9 mouse cellular contexts compared by ENCODE assay signal in the genomic region with DNA sequence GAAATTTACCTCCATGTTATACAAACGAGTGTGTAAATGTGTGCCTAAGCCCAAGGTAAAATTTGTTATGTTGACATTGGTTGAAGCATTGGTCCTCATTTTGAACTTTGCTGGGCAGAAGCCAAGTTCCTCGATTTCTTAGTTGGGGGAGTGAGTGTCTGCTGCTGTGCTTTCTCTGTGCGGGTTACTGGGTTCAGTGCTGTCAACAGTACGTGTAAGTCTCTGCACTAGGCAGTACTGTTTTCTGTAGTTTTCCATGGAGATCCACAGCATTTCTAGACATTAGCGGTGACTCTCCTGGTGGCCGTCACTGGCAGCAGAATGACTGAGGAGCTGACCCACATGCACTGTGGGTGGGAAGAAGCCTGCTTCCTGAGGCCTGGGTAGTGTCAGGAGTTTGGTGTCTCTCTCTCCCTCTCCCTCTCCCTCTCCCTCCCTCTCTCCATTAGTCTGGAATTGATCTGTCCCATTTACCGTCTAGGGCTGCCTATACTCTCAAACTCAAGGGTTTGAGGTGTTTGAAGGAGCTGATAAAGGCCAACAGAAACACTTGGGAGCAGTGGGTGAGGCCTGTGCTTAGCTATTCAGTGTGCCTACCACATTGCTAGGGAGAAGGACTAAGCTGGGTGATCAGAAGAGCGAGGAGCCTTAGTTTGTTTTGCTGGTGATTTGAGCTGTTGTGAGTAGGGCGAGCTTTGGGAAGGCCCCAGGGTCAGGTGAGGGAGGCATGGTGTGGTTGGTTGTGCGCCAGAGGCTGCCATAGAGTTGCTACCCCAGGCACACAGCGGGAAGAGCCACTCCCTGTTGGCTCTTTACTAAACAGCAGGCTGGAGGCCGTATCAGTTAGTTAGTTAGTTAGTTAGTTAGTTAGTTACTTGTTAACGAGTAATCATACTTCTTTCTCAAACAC. TPM values are rescaled to one million over a fixed set of nuclear protein-coding genes. Genes with fewer than 3 reads are reported as not detected.
DNase-seq lines count a peak whose midpoint lies in the region; ATAC-seq and TF ChIP-seq lines count a peak whose summit lies in the region.
"Had no signal": no experiment of that assay in that cellular context is flagged by ENCODE, and none has a peak within 500 bp of the region (broad histone marks: within the 10 kb centered on the region; RNA-seq: fewer than 3 reads in every experiment).

No protein-coding gene starts in this region.

- H3K36me3 ChIP-seq in lung, embryonic 14.5 days (ENCODE audit: insufficient read depth), result peaks cover 33% of the 10 kb centered on the region; the same call in 1 of the 2 replicates
- peaks cover 7% of the 10 kb centered on the region; the same call in 1 of the 2 replicates for H3K36me3 ChIP-seq in embryonic facial prominence, embryonic 15.5 days
- no peaks in the 10 kb centered on the region for H3K36me3 ChIP-seq in liver, embryonic 16.5 days (ENCODE audit: control insufficient read depth, insufficient read depth)

- WGBS in lung, embryonic 14.5 days, result 44% methylated on average over 13 of the region's 13 CpGs
- 62% methylated on average over 13 of the region's 13 CpGs for WGBS in embryonic facial prominence, embryonic 15.5 days
- WGBS in liver, embryonic 16.5 days (ENCODE audit: insufficient replicate concordance), result 67% methylated on average over 13 of the region's 13 CpGs

- intact Hi-C loops in heart, postnatal 36 days (cut with DNase I), result no loop called here

- H3K9ac ChIP-seq in lung, embryonic 14.5 days, result no peak overlapping the region
- no peak overlapping the region for H3K9ac ChIP-seq in embryonic facial prominence, embryonic 15.5 days
- no peak overlapping the region for H3K9ac ChIP-seq in liver, embryonic 16.5 days (ENCODE audit: low read depth, low read length)

- peak; percentile 87 for DNase-seq in heart, adult 11 months
- DNase-seq in heart, postnatal 36 days, result no peak
- DNase-seq in lung, embryonic 14.5 days, result peak; percentile 48
- DNase-seq in lung, postnatal 4 days, result no peak
- DNase-seq in gastrocnemius, postnatal 4 days (ENCODE audit: low spot score in 2 of 2), result no peak
- DNase-seq in right cerebral cortex, adult 2 months (ENCODE audit: low spot score in 2 of 2), result no peak
- DNase-seq: layer of hippocampus, adult 9-11 months had no signal

- H3K4me1 ChIP-seq in lung, embryonic 14.5 days (ENCODE audit: insufficient read depth), result no peaks in the 10 kb centered on the region
- peaks cover 16% of the 10 kb centered on the region for H3K4me1 ChIP-seq in embryonic facial prominence, embryonic 15.5 days
- H3K4me1 ChIP-seq in liver, embryonic 16.5 days (ENCODE audit: control insufficient read depth, low read depth, low read length), result no peaks in the 10 kb centered on the region; the same call in none of the 2 replicates

- no peak overlapping the region for H3K4me2 ChIP-seq in lung, embryonic 14.5 days
- H3K4me2 ChIP-seq in embryonic facial prominence, embryonic 15.5 days (replicated peaks), result no peak overlapping the region
- no peak overlapping the region for H3K4me2 ChIP-seq in liver, embryonic 16.5 days (ENCODE audit: low read depth, low read length)

- H3K27me3 ChIP-seq in lung, embryonic 14.5 days (ENCODE audit: insufficient read depth, low read length), result no peaks in the 10 kb centered on the region
- no peaks in the 10 kb centered on the region for H3K27me3 ChIP-seq in embryonic facial prominence, embryonic 15.5 days
- no peaks in the 10 kb centered on the region for H3K27me3 ChIP-seq in liver, embryonic 16.5 days (ENCODE audit: control insufficient read depth, insufficient read depth, low read depth, low read length)

- H3K9me3 ChIP-seq in lung, embryonic 14.5 days (ENCODE audit: low read depth, low read length), result no peaks in the 10 kb centered on the region
- H3K9me3 ChIP-seq in embryonic facial prominence, embryonic 15.5 days (replicated peaks), result no peaks in the 10 kb centered on the region
- H3K9me3 ChIP-seq in liver, embryonic 16.5 days (replicated peaks; ENCODE audit: control insufficient read depth, low read length), result no peaks in the 10 kb centered on the region

- no peak overlapping the region for H3K4me3 ChIP-seq in lung, embryonic 14.5 days (ENCODE audit: low read depth, low read length)
- H3K4me3 ChIP-seq in embryonic facial prominence, embryonic 15.5 days (replicated peaks), result no peak overlapping the region
- no peak overlapping the region for H3K4me3 ChIP-seq in liver, embryonic 16.5 days (ENCODE audit: low read depth, low read length)

- H3K27ac ChIP-seq in lung, embryonic 14.5 days (ENCODE audit: low read depth), result peak overlapping the region; percentile 47; the same call in 1 of the 2 replicates
- peak overlapping the region; percentile 17; the same call in 1 of the 2 replicates for H3K27ac ChIP-seq in embryonic facial prominence, embryonic 15.5 days (replicated peaks)
- H3K27ac ChIP-seq in liver, embryonic 16.5 days (ENCODE audit: low read length), result peak overlapping the region; percentile 64

- 0 out of 2 replicates have a peak, but pooled peaks have one; percentile 8 for TF ChIP-seq CTCF in lung, embryonic 14.5 days (IDR thresholded peaks at IDR 0.05; ENCODE audit: low read depth)

- 0 out of 2 replicates have a peak, but pooled peaks have one; percentile 24 for ATAC-seq in lung, embryonic 14.5 days (ENCODE audit: insufficient read depth)
- 0 out of 2 replicates have a peak, but pooled peaks have one; percentile 40 for ATAC-seq in embryonic facial prominence, embryonic 15.5 days (ENCODE audit: insufficient number of reproducible peaks, low FRiP score, low TSS enrichment, low read depth)
- ATAC-seq in liver, embryonic 16.5 days (ENCODE audit: low read depth), result peak; percentile 74

RNA-seq across cellular contexts. Expression of gene Eif4g3, which starts 45.8 kb away (rescaled TPM):
- total RNA-seq in heart, postnatal 36 days (2021), result 10 to 100 TPM; 45.5 to 47.2 TPM
- 38.9 and 42.9 TPM in 2 replicates for polyA plus RNA-seq in lung, embryonic 14.5 days (2014; fragmentation: Nextera tagmentation; extraction: Ambion mirVana)
- polyA plus RNA-seq in embryonic facial prominence, embryonic 15.5 days (2015; fragmentation: Nextera tagmentation; extraction: Ambion mirVana), result 34.7 and 36.2 TPM in 2 replicates
- polyA plus RNA-seq in liver, embryonic 16.5 days (2015; fragmentation: Nextera tagmentation; extraction: Ambion mirVana), result 5.6 and 6.4 TPM in 2 replicates
- total RNA-seq in gastrocnemius, postnatal 4 days (2021), result 100 to 1,000 TPM in 1 of 2 experiments, 10 to 100 TPM in 1; 90.3 to 107 TPM

Comparison
In these comparisons a context has a peak if more than half of its experiments do, and no peak if none do; other contexts are left out.
1. DNase-seq: peak in heart, adult 11 months (single experiment) and lung, embryonic 14.5 days (single experiment); none in heart, postnatal 36 days (0 of 2), lung, postnatal 4 days (0 of 2), gastrocnemius, postnatal 4 days (0 of 2) and right cerebral cortex, adult 2 months (0 of 2).
2. ATAC-seq: peak in every context shown above with its lines; median percentile 74 in liver, embryonic 16.5 days; 40 in embryonic facial prominence, embryonic 15.5 days; 24 in lung, embryonic 14.5 days.
3. Peak in every context shown above with its lines, with median percentiles within 50 percentile points of each other: H3K27ac ChIP-seq.